Mouse (Mus musculus) small intestine, adult 2 months (tissue): ENCODE measurements at regions not wholly inside any gene's neighbourhood (a gene's known extent, or its start where the extent isn't known, plus 50 kb on each side); places are given as distances from the start of the nearest gene placed in this dataset.

Experiments used
- CTCF ChIP-seq: fragments of 200-500 bp; IDR thresholded peaks from 2 replicates; pipeline ENCODE4 v1.5.1; 2012; ENCODE audit warnings: low read depth, mild to moderate bottlenecking, control low read depth, inconsistent platforms, low read length, moderate library complexity, mixed read lengths; ENCODE audit not compliant: insufficient replicate concordance, insufficient read length; ENCODE audit errors: extremely low read depth
- POLR2A ChIP-seq: fragments of 200-500 bp; IDR thresholded peaks from 2 replicates; pipeline ENCODE4 v1.6.1; 2012; ENCODE audit warnings: low read depth, mild to moderate bottlenecking, control low read depth, inconsistent platforms, low read length, moderate library complexity

DNA sequence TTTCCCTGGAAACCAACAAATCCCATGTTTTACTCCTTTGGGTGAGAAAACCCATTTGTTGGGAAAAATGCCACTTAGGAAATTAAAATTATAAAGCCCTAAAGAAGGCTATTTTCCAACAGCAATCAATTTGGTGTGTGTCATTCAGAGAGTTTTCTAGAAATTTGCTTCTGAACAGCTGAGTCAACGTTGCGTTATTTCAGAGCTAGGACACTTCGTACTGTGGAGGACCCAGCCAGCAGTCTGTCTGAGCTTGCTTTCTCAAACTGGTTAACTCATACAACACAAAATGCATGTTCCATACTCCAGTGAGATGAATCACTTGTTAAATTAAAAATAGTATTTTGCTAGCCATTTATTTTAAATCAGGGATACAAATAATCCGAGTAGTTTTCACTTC lies 131.5 kb downstream of the Kcnj2 start:
- TF ChIP-seq POLR2A (no peak), CTCF (no peak)
